Mouse (Mus musculus) heart, adult 2 months (tissue): Measurements from ENCODE around the gene Fam189a2.

ENCODE experiments used
- CTCF ChIP-seq: fragments of 200-600 bp; IDR thresholded peaks from 2 replicates; pipeline ENCODE4 v1.8.1; 2022; ENCODE audit warnings: antibody characterized with exemption, mild to moderate bottlenecking, moderate library complexity
- EP300 ChIP-seq: fragments of 200-500 bp; IDR thresholded peaks from 2 replicates; pipeline ENCODE4 v1.6.1; 2011; ENCODE audit warnings: low read depth, low read length, control low read depth; ENCODE audit not compliant: insufficient read depth
- POLR2A ChIP-seq: fragments of 200-500 bp; IDR thresholded peaks from 2 replicates; pipeline ENCODE4 v1.6.1; 2011; ENCODE audit warnings: mild to moderate bottlenecking, low read depth, low read length, control low read depth; ENCODE audit not compliant: insufficient read depth

DNA sequence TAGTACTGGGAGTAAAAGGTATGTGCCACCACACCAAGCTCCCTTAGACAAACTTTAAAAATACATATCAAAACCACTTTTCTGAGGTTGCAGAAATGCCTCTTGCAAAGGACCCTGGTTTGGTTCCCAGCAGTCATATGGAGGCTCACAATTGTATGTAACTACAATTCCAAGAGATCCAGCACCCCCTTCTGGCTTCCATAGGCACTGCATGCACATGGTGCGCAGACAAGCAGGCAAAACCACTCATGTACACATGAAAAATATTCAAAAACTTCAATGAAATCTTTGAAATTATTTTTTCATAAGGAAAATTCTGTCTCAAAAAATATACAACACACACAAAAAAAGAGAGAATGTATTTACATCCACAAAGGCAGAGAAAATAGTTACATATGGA is 26.1 kb upstream of the Fam189a2 start:
- TF ChIP-seq CTCF (peak; percentile 40), EP300 (no peak), POLR2A (no peak)
